Mouse (Mus musculus) CD8-positive naive resting alpha-beta T cell, adult 57 days (primary cell): ENCODE results near the gene Slfn4. TPM values are rescaled to one million over a fixed set of nuclear protein-coding genes. Genes with fewer than 3 reads are reported as not detected.

ENCODE experiments used
- total RNA-seq: library from RNA; stranded (reverse); gene quantifications from one replicate; pipeline ENCODE4 v1.2.4, GENCODE M21; 2023

Gene Slfn4
- total RNA-seq = 1.4 TPM

GRCm38 (mm10) chr11:83174948-83175539 lies at the start of gene Slfn4:
Slfn4 (plus strand) TSS chr11:83175186.

DNA sequence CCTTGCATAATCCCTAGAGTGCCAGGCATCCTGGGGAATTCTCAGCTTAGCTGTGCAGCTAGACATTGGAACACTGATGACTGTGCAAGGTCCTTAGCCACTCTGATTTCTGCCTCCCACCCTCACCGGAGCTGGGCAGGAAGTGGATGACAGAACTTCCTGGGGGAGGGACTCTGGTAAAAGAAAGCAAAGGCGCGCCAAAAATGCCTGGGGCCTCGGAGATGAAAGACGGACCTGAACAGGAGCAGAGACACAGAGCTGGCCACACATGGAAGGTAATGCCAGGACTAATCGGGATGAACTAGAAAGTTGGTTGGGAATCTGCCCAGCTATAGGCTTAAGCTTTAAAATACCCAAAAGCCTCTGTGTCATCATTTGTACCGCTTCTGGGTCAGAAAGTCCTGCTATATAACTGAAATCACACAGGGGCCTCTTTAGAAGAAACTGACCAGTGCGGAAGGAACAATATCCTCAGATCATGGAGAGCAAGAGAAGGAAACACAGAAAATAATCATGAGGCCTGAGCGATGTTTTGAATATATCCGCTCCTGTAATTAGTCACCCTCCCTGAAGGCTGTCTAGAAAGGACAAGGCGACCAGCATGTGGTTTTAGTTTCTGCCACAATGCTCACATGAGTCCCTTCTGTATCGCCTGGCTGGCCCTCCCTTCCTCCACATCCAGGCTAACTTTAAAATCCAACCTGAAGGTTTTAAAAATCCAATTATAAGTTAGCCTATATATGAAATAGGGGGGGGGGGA lies 16.3 kb downstream of the Slfn4 start, which contains the start of gene Slfn3:
TSS of gene Slfn3 (plus strand) at position 197 of the 760 bp plus-strand sequence.

Other genes with a start within 250 kb of the Slfn4 start
- 40.9 TPM for gene Slfn5, start 223.8 kb upstream of the Slfn4 start, total RNA-seq
- gene Slfn9, start 183.4 kb upstream of the Slfn4 start, total RNA-seq = 18.4 TPM
- gene Slfn8, start 154.4 kb upstream of the Slfn4 start, total RNA-seq = 48.4 TPM
- gene Slfn2, start 110.1 kb upstream of the Slfn4 start, total RNA-seq = 134 TPM
- 97.2 TPM for gene Slfn1, start 58.3 kb upstream of the Slfn4 start, total RNA-seq
- gene Slfn3, start 16.1 kb downstream of the Slfn4 start, total RNA-seq = 4.6 TPM
- gene Slfn14, start 111.5 kb downstream of the Slfn4 start, total RNA-seq = not detected
- 106 TPM for gene Ap2b1, start 123.8 kb downstream of the Slfn4 start, total RNA-seq
- gene Pex12, start 127.4 kb downstream of the Slfn4 start, total RNA-seq = 9.4 TPM
- 0.89 TPM for gene Rasl10b, start 234.0 kb downstream of the Slfn4 start, total RNA-seq